Mouse (Mus musculus) intestine, embryonic 16.5 days (tissue): ENCODE results near the gene Dmpk. TPM values are rescaled to one million over a fixed set of nuclear protein-coding genes. Genes with fewer than 3 reads are reported as not detected.
A peak's percentile ranks its signal among the peaks of the same experiment; 100 is the strongest.

ENCODE experiments used
- ATAC-seq: fragments of 200-750 bp; cut with Nextera tagmentation; 2 replicates; pipeline ENCODE4 v1.8.0; 2017; ENCODE audit warnings: moderate TSS enrichment, moderate library complexity
- H3K27ac ChIP-seq: fragments of 300-500 bp; sonication (generic); 2 replicates; pipeline ENCODE4 v1.5.1; 2014; ENCODE audit warnings: mild to moderate bottlenecking, low read length
- H3K27me3 ChIP-seq: fragments of 300-500 bp; sonication (generic); replicated peaks from 2 replicates; pipeline ENCODE4 v1.6.1; 2014; ENCODE audit warnings: low read length, control low read depth, mixed read lengths; ENCODE audit not compliant: control insufficient read depth, insufficient read depth
- H3K36me3 ChIP-seq: fragments of 300-500 bp; sonication (generic); 2 replicates; pipeline ENCODE4 v1.6.1; 2014; ENCODE audit warnings: low read length, control low read depth; ENCODE audit not compliant: control insufficient read depth, insufficient read depth
- H3K4me1 ChIP-seq: fragments of 300-500 bp; sonication (generic); 2 replicates; pipeline ENCODE4 v1.6.1; 2014; ENCODE audit warnings: low read length, control low read depth, mixed read lengths; ENCODE audit not compliant: control insufficient read depth, insufficient read depth
- H3K4me2 ChIP-seq: fragments of 300-500 bp; sonication (generic); 2 replicates; pipeline ENCODE4 v1.6.1; 2014; ENCODE audit warnings: low read depth, low read length, control low read depth
- H3K4me3 ChIP-seq: fragments of 300-500 bp; sonication (generic); 2 replicates; pipeline ENCODE4 v1.5.1; 2014; ENCODE audit warnings: mild to moderate bottlenecking, low read length
- H3K9ac ChIP-seq: fragments of 300-500 bp; sonication (generic); 2 replicates; pipeline ENCODE4 v1.6.1; 2014; ENCODE audit warnings: low read depth, low read length
- H3K9me3 ChIP-seq: fragments of 300-500 bp; sonication (generic); 2 replicates; pipeline ENCODE4 v1.6.1; 2016; ENCODE audit warnings: low read length, control low read depth; ENCODE audit not compliant: control insufficient read depth
- WGBS: fragments of 180-500 bp; shearing (Covaris S2); extraction: QIAGEN DNeasy Blood & Tissue Kit; methylation state at CpG from one replicate; pipeline ENCODE4 v1.1.7; 2014; 5-methylcytosine and 5-hydroxymethylcytosine counted together
- polyA plus RNA-seq: library from polyadenylated mRNA; unstranded; fragments of >200 nt; fragmentation: Nextera tagmentation; extraction: Ambion mirVana; gene quantifications from 2 replicates; pipeline ENCODE4 v1.2.1, GENCODE M21; 2015

The Dmpk gene
- 54.6 and 59.3 TPM in 2 replicates for polyA plus RNA-seq

GRCm38 (mm10) chr7:19083701-19084100 lies at the start of gene Dmpk:
TSS of gene Dmpk (plus strand) at chr7:19083849.
- Histone ChIP-seq H3K36me3 (peaks cover 29% of the 10 kb centered on the region), H3K4me2 (peak within 1 kb of the TSS; percentile 49), H3K27ac (peak within 1 kb of the TSS; percentile 61), H3K9me3 (no peaks in the 10 kb centered on the region), H3K4me1 (peaks cover 50% of the 10 kb centered on the region), H3K4me3 (peak within 1 kb of the TSS; percentile 50), H3K9ac (peak within 1 kb of the TSS; percentile 73), H3K27me3 (no peaks in the 10 kb centered on the region)
- peak; percentile 51 for ATAC-seq
- WGBS: 37% methylated on average over 10 of the region's 10 CpGs

GRCm38 (mm10) chr7:19044616-19045015 lies 39.0 kb upstream of the Dmpk start:
- WGBS: 91% methylated on average over 6 of the region's 6 CpGs
- no peak overlapping the region for H3K4me2 ChIP-seq
- H3K9me3 ChIP-seq: no peaks in the 10 kb centered on the region
- no peaks in the 10 kb centered on the region for H3K4me1 ChIP-seq
- H3K4me3 ChIP-seq: no peak overlapping the region
- H3K9ac ChIP-seq: no peak overlapping the region
- no peak overlapping the region for H3K27ac ChIP-seq
- peaks cover 61% of the 10 kb centered on the region for H3K36me3 ChIP-seq
- H3K27me3 ChIP-seq: no peaks in the 10 kb centered on the region
- no peak for ATAC-seq

- Histone ChIP-seq H3K36me3 (peaks cover 54% of the 10 kb centered on the region), H3K9ac (no peak overlapping the region), H3K4me2 (no peak overlapping the region), H3K4me3 (no peak overlapping the region), H3K9me3 (no peaks in the 10 kb centered on the region), H3K27ac (no peak overlapping the region), H3K27me3 (no peaks in the 10 kb centered on the region), H3K4me1 (no peaks in the 10 kb centered on the region)
- WGBS: 89% methylated on average over 11 of the region's 11 CpGs
- no peak for ATAC-seq
Measured at GRCm38 (mm10) chr7:19046286-19047069, 37.2 kb upstream of the Dmpk start.

GRCm38 (mm10) chr7:19048006-19048527 lies 35.6 kb upstream of the Dmpk start:
- 85% methylated on average over 14 of the region's 14 CpGs for WGBS
- no peaks in the 10 kb centered on the region for H3K4me1 ChIP-seq
- no peak overlapping the region for H3K27ac ChIP-seq
- no peak for ATAC-seq
- no peaks in the 10 kb centered on the region for H3K9me3 ChIP-seq
- no peak overlapping the region for H3K9ac ChIP-seq
- H3K36me3 ChIP-seq: peaks cover 44% of the 10 kb centered on the region
- no peaks in the 10 kb centered on the region for H3K27me3 ChIP-seq
- no peak overlapping the region for H3K4me3 ChIP-seq
- H3K4me2 ChIP-seq: no peak overlapping the region

- Histone ChIP-seq H3K36me3 (peaks cover 40% of the 10 kb centered on the region), H3K4me2 (no peak overlapping the region), H3K4me3 (no peak overlapping the region), H3K27me3 (no peaks in the 10 kb centered on the region), H3K9me3 (no peaks in the 10 kb centered on the region), H3K4me1 (0 out of 2 replicates have a peak, but pooled peaks cover 4% of the 10 kb centered on the region), H3K9ac (no peak overlapping the region), H3K27ac (no peak overlapping the region)
- WGBS: 86% methylated on average over 5 of the region's 5 CpGs
- no peak for ATAC-seq
Measured at GRCm38 (mm10) chr7:19049252-19049651, 34.4 kb upstream of the Dmpk start.

- Histone ChIP-seq H3K27me3 (no peaks in the 10 kb centered on the region), H3K36me3 (peaks cover 34% of the 10 kb centered on the region), H3K27ac (no peak overlapping the region), H3K9me3 (no peaks in the 10 kb centered on the region), H3K4me1 (peaks cover 9% of the 10 kb centered on the region; the same call in 1 of the 2 replicates), H3K4me3 (no peak overlapping the region), H3K9ac (no peak overlapping the region), H3K4me2 (no peak overlapping the region)
- WGBS: 83% methylated on average over 8 of the region's 8 CpGs
- no peak for ATAC-seq
Measured at GRCm38 (mm10) chr7:19050172-19050571, 33.5 kb upstream of the Dmpk start.

- Histone ChIP-seq H3K9ac (no peak overlapping the region), H3K36me3 (peaks cover 25% of the 10 kb centered on the region), H3K27ac (no peak overlapping the region), H3K4me2 (no peak overlapping the region), H3K27me3 (no peaks in the 10 kb centered on the region), H3K9me3 (no peaks in the 10 kb centered on the region), H3K4me3 (no peak overlapping the region), H3K4me1 (peaks cover 9% of the 10 kb centered on the region; the same call in 1 of the 2 replicates)
- ATAC-seq: no peak
- 77% methylated on average over 4 of the region's 4 CpGs for WGBS
Measured at GRCm38 (mm10) chr7:19051161-19051560, 32.5 kb upstream of the Dmpk start.

GRCm38 (mm10) chr7:19052345-19053135 lies 31.1 kb upstream of the Dmpk start:
- peaks cover 20% of the 10 kb centered on the region for H3K36me3 ChIP-seq
- no peak for ATAC-seq
- peaks cover 9% of the 10 kb centered on the region; the same call in 1 of the 2 replicates for H3K4me1 ChIP-seq
- 86% methylated on average over 15 of the region's 15 CpGs for WGBS
- no peak overlapping the region for H3K27ac ChIP-seq
- no peak overlapping the region for H3K4me2 ChIP-seq
- H3K9me3 ChIP-seq: no peaks in the 10 kb centered on the region
- H3K27me3 ChIP-seq: no peaks in the 10 kb centered on the region
- no peak overlapping the region for H3K9ac ChIP-seq
- no peak overlapping the region for H3K4me3 ChIP-seq

- no peak overlapping the region for H3K9ac ChIP-seq
- no peaks in the 10 kb centered on the region for H3K27me3 ChIP-seq
- peaks cover 9% of the 10 kb centered on the region; the same call in 1 of the 2 replicates for H3K4me1 ChIP-seq
- H3K36me3 ChIP-seq: peaks cover 16% of the 10 kb centered on the region
- H3K9me3 ChIP-seq: no peaks in the 10 kb centered on the region
- H3K4me2 ChIP-seq: no peak overlapping the region
- H3K4me3 ChIP-seq: no peak overlapping the region
- ATAC-seq: no peak
- WGBS: 87% methylated on average over 7 of the region's 7 CpGs
- H3K27ac ChIP-seq: no peak overlapping the region
Measured at GRCm38 (mm10) chr7:19053136-19053532, 30.5 kb upstream of the Dmpk start.
